Mouse (Mus musculus) CD4-positive naive resting alpha-beta T cell, adult 76 days (primary cell): ENCODE results near the gene Apoe. TPM values are rescaled to one million over a fixed set of nuclear protein-coding genes. Genes with fewer than 3 reads are reported as not detected.

ENCODE experiments used
- total RNA-seq: library from RNA; stranded (reverse); gene quantifications from one replicate; pipeline ENCODE4 v1.2.4, GENCODE M21; 2023

Apoe gene
- 36.3 TPM for total RNA-seq

DNA sequence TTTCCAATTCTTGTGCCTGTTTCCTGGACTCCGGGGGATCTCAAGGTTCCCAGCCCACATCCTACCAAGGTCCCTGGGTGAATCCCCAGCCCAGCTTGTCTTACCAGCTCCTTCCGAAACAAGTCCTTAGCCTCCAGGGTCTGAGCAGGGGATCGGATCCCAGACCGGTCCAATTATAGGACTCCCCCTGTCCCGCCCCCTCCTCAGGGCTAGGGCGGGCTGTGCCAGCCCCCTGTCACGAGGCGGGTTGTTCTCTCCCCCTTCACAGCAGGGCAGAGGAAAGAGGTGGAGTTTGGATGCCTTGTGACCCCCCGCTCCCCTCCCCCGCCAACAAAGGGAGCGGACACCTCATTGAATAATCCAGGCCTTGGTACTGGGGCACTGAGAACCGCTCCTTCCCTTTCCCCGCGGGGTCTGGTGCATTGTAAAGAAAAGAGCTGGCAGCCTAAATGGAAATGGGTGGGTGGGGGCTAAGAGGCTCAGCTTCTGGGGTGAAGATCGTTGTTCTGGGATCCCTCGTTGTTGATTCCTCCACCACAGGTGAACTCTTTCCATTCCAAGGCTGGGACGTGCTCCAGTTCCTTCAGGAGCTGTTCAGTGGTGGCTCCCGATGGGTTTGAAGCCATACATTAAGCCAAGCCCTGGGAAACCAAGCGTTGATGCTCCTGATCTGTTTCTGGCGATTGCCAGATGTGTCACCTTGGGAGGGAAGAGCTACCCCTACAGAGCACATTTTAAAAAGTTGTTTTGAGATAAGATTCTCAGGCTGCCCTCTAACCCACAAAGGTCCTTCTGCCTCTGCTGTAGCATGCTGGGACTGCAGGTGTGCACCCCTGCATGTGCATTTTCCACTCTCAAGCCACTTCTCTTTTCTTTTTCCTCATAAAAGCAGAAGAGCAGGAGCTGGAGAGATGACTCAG is at the start of gene Apoe:
Apoe (minus strand) TSS at position 282 of the 920 bp plus-strand sequence.

GRCm38 (mm10) chr7:19715239-19716054 is 16.5 kb upstream of the Apoe start, which contains the start of gene Tomm40:
TSS of gene Tomm40 (minus strand) at chr7:19715438.

DNA sequence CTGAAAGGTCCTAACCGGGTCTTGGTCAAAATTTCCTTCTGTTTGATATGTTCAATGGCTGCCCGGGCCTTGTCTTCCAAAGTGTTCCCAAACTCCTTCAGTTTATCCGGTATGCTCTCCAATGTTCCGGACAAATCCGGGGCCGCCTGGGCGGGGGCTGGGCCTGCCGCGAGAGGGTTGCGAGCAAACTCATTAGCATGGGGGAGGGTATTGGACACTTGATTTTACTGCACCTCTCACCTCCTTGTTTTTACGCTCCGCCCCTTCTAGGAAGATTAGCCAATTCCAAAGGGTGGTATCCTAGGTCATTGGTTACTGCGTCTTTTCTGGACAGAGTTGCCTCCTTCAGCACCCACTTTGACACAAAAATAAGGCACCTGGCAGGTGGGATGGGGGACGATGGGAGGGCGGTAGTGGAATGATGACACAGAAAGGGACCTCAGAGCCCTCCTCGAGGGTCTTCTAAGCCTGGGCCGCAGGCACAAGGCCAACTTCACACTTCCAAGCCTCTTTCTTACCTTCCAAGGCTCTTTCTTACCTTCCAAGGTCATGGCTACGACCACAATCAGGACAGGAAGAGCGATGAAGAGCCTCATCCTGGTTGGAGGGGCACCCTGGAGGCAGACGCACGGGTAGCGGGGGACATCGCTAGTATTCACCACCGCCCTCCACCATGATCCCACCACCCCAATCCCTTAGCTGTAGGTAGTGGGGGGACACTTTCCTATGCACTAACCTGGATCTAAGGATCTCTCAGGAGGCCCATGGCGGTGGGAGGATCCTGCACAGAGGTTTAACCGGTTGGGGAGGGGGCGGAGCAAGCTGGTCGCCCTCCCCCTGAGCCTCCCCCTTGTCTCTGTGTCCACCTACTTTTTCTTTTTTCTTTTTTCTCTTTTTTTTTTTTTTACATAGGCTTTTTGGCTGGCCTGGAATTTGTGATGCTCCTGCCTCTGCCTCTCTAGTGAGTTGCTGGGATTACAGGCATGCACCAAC is 6.8 kb downstream of the Apoe start, which contains the start of gene Apoc1:
Apoc1 (minus strand) TSS at position 788 of the 993 bp plus-strand sequence.

GRCm38 (mm10) chr7:19681202-19681694 is 17.7 kb downstream of the Apoe start, which contains the start of the genes Gm44805 and Apoc4:
TSS of gene Gm44805 (minus strand) at chr7:19681423.
TSS of gene Apoc4 (minus strand) at chr7:19681479.

GRCm38 (mm10) chr7:19677872-19678271 is 21.1 kb downstream of the Apoe start, which contains the start of gene Apoc2:
TSS of gene Apoc2 (minus strand) at chr7:19677941.

DNA sequence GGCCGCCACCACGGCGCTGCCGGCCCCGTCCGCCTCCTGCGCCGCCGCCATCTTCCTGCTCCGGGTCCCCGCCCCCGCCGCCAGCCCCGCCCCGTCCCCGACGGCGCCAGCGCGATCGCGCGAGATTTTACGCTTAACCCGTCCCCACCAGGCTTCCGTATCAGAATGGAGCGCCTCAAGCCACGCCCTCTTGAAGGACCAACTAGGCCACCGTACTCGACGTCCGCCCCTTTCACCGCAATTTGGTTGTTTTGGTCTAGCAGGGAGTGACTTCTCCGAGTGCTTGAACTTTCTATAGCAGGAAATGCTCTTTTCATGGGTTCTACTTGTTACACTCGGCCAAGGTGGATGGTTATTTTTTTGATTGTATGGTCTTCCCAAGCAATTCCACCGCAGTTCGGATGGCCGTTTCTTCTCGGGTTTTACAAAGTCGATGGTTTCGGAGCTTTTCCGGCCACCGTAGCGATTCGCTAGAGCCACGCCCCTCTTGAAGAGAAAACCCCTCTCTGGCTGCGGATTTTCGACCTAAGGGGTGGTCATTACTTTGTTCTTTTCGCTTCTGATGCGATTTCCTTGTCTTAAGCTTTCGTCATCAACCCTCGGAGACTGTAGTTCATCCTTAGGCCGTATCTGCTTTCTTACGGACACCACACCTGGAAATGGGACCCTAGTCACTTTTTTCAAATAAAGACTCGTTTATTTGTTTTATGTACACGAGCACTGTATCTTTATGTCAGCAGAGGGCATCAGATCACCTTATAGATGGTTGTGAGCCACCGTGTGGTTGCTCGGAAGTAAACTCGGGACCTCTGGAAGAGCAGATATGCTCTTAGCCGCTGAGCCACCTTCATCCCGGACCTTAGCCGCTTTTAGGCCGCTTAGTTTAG is 33.8 kb downstream of the Apoe start, which contains the start of gene Clptm1:
Clptm1 (minus strand) TSS at position 79 of the 887 bp plus-strand sequence.

Other genes with a start within 250 kb of the Apoe start
- gene Mark4, start 240.4 kb downstream of the Apoe start, total RNA-seq: 26.5 TPM
- gene Exoc3l2, start 235.9 kb downstream of the Apoe start, total RNA-seq: not detected
- gene Bloc1s3, start 190.8 kb downstream of the Apoe start, total RNA-seq: 3.3 TPM
- 23.3 TPM for gene Trappc6a, start 190.8 kb downstream of the Apoe start, total RNA-seq
- not detected for gene Nkpd1, start 181.3 kb downstream of the Apoe start, total RNA-seq
- gene Ppp1r37, start 136.1 kb downstream of the Apoe start, total RNA-seq: 56.4 TPM
- 1.5 TPM for gene Zfp296, start 121.9 kb downstream of the Apoe start, total RNA-seq
- gene Gemin7, start 121.6 kb downstream of the Apoe start, total RNA-seq: 42.3 TPM
- gene Clasrp, start 94.7 kb downstream of the Apoe start, total RNA-seq: 87.2 TPM
- 67.9 TPM for gene Relb, start 69.8 kb downstream of the Apoe start, total RNA-seq
- gene Clptm1, start 34.2 kb downstream of the Apoe start, total RNA-seq: 87.9 TPM
- not detected for gene Apoc2, start 21.2 kb downstream of the Apoe start, total RNA-seq
- not detected for gene Gm44805, start 17.8 kb downstream of the Apoe start, total RNA-seq
- not detected for gene Apoc4, start 17.7 kb downstream of the Apoe start, total RNA-seq
- gene Apoc1, start 6.5 kb downstream of the Apoe start, total RNA-seq: not detected
- gene Tomm40, start 16.2 kb upstream of the Apoe start, total RNA-seq: 48.0 TPM
- 0.38 TPM for gene Nectin2, start 51.3 kb upstream of the Apoe start, total RNA-seq
- gene Bcam, start 71.8 kb upstream of the Apoe start, total RNA-seq: 0.23 TPM
- not detected for gene Cblc, start 97.6 kb upstream of the Apoe start, total RNA-seq
- 23.5 TPM for gene Bcl3, start 123.6 kb upstream of the Apoe start, total RNA-seq
- gene Gm19345, start 152.8 kb upstream of the Apoe start, total RNA-seq: not detected
- gene Ceacam16, start 162.1 kb upstream of the Apoe start, total RNA-seq: 1.6 TPM
- gene Ceacam19, start 188.8 kb upstream of the Apoe start, total RNA-seq: not detected
- 120 TPM for gene Pvr, start 222.0 kb upstream of the Apoe start, total RNA-seq